Mouse (Mus musculus) E14TG2a.4 (cell line): ENCODE measurements around the gene Efcc1.

Experiments
- CTCF ChIP-seq: conservative IDR thresholded peaks from 2 replicates; pipeline ENCODE4 v1.5.1; 2014; ENCODE audit warnings: low read length
- NANOG ChIP-seq: IDR thresholded peaks from 2 replicates; pipeline ENCODE4 v1.6.1; 2014; ENCODE audit warnings: borderline replicate concordance, low read length, mixed read lengths
- POU5F1 ChIP-seq: IDR thresholded peaks from 2 replicates; pipeline ENCODE4 v1.6.1; 2014; ENCODE audit warnings: low read length, borderline replicate concordance

GRCm38 (mm10) chr6:87733131-87733930 is 2.7 kb downstream of the Efcc1 start:
- TF ChIP-seq CTCF: no peak
- TF ChIP-seq NANOG: no peak
- TF ChIP-seq POU5F1: no peak
